Comparison of ENCODE assay signal across 8 mouse cellular contexts in genomic region chr19:61226401-61226927, GRCm38 (mm10). TPM values are rescaled to one million over a fixed set of nuclear protein-coding genes. Genes with fewer than 3 reads are reported as not detected.
A peak's percentile ranks its signal among the peaks of the same experiment; 100 is the strongest.
DNase-seq lines count a peak whose midpoint lies in the region; ATAC-seq and TF ChIP-seq lines count a peak whose summit lies in the region.

No protein-coding gene starts in this region.

- H3K9me3 ChIP-seq in forebrain, embryonic 12.5 days = peaks cover 4% of the 10 kb centered on the region; the same call in 1 of the 2 replicates
- H3K9me3 ChIP-seq in hindbrain, embryonic 13.5 days = 0 out of 2 replicates have a peak, but pooled peaks cover 3% of the 10 kb centered on the region

- H3K4me1 ChIP-seq in forebrain, embryonic 12.5 days = peaks cover 13% of the 10 kb centered on the region
- peaks cover 3% of the 10 kb centered on the region for H3K4me1 ChIP-seq in hindbrain, embryonic 13.5 days (replicated peaks)

- H3K4me2 ChIP-seq in forebrain, embryonic 12.5 days = peak overlapping the region; percentile 64
- H3K4me2 ChIP-seq in hindbrain, embryonic 13.5 days = peak overlapping the region; percentile 59

- peaks cover 7% of the 10 kb centered on the region for H3K27me3 ChIP-seq in Patski
- H3K27me3 ChIP-seq in forebrain, embryonic 12.5 days = peaks cover 16% of the 10 kb centered on the region; the same call in 1 of the 2 replicates
- no peaks in the 10 kb centered on the region for H3K27me3 ChIP-seq in hindbrain, embryonic 13.5 days

- DNase-seq in Patski (ENCODE audit: low read depth, low spot score) = peak; percentile 57
- peak; percentile 19 for DNase-seq in c-Kit-negative CD71-positive TER-119-positive erythroid progenitor cells, embryonic 14.5 days (ENCODE audit: low read depth, low spot score)
- DNase-seq in layer of hippocampus, postnatal 36 days = peak; percentile 73 to 75
- peak; percentile 54 for DNase-seq in lung, postnatal 14 days
- peak; percentile 81 for DNase-seq in retina, embryonic 14.5 days (ENCODE audit: low spot score)
- peak; percentile 45 for DNase-seq in urinary bladder, postnatal 10 days (ENCODE audit: low spot score)

- POLR2A ChIA-PET in Patski (lab: Charles Lee) = no interaction called here

- WGBS in forebrain, embryonic 12.5 days = 3% methylated on average over 69 of the region's 71 CpGs
- 2% methylated on average over 71 of the region's 71 CpGs for WGBS in hindbrain, embryonic 13.5 days

- H3K36me3 ChIP-seq in forebrain, embryonic 12.5 days (replicated peaks) = no peaks in the 10 kb centered on the region
- peaks cover 7% of the 10 kb centered on the region; the same call in 1 of the 2 replicates for H3K36me3 ChIP-seq in hindbrain, embryonic 13.5 days

- CTCF ChIA-PET in Patski (lab: Charles Lee) = no interaction called here

- peak overlapping the region; percentile 62 for H3K4me3 ChIP-seq in forebrain, embryonic 12.5 days (replicated peaks)
- H3K4me3 ChIP-seq in hindbrain, embryonic 13.5 days = peak overlapping the region; percentile 56

- TF ChIP-seq CTCF in Patski (IDR thresholded peaks at IDR 0.05) = no peak

- peak overlapping the region; percentile 83 for H3K27ac ChIP-seq in forebrain, embryonic 12.5 days
- peak overlapping the region; percentile 93 for H3K27ac ChIP-seq in hindbrain, embryonic 13.5 days

- in situ Hi-C loops in Patski (cut with MboI; ENCODE audit: low pct_unique_long_range_greater_than_20kb) = no loop called here

- 0 out of 2 replicates have a peak overlapping the region, but pooled peaks have one; percentile 8 for H3K9ac ChIP-seq in forebrain, embryonic 12.5 days
- H3K9ac ChIP-seq in hindbrain, embryonic 13.5 days = peak overlapping the region; percentile 59

- peak; percentile 28 for ATAC-seq in Patski
- ATAC-seq in forebrain, embryonic 12.5 days (ENCODE audit: low FRiP score) = peak; percentile 17
- peak; percentile 50 for ATAC-seq in hindbrain, embryonic 13.5 days (ENCODE audit: low FRiP score)

RNA-seq across cellular contexts. Expression of gene Csf2ra, which starts 1.8 kb away (rescaled TPM):
- polyA plus RNA-seq in Patski (2021) = 21.5 TPM
- 22.2 and 24.8 TPM in 2 replicates for polyA plus RNA-seq in forebrain, embryonic 12.5 days (2016; fragmentation: Nextera tagmentation; extraction: Ambion mirVana)
- 48.4 and 56.6 TPM in 2 replicates for polyA plus RNA-seq in hindbrain, embryonic 13.5 days (2015; fragmentation: Nextera tagmentation; extraction: Ambion mirVana)
- total RNA-seq in layer of hippocampus, postnatal 36 days (2021) = 10 to 100 TPM; 38.3 to 38.6 TPM

RNA-seq across cellular contexts. Expression of gene Gm6020, which starts 42.8 kb away (rescaled TPM):
- not detected for polyA plus RNA-seq in Patski (2021)
- polyA plus RNA-seq in forebrain, embryonic 12.5 days (2016; fragmentation: Nextera tagmentation; extraction: Ambion mirVana) = not detected in 2 replicates
- polyA plus RNA-seq in hindbrain, embryonic 13.5 days (2015; fragmentation: Nextera tagmentation; extraction: Ambion mirVana) = not detected in 2 replicates
- total RNA-seq in layer of hippocampus, postnatal 36 days (2021) = not detected

RNA-seq across cellular contexts. Expression of gene Gm7102, which starts 50.4 kb away (rescaled TPM):
- 0.32 TPM for polyA plus RNA-seq in Patski (2021)
- polyA plus RNA-seq in forebrain, embryonic 12.5 days (2016; fragmentation: Nextera tagmentation; extraction: Ambion mirVana) = 0.14 TPM in 1 of 2 replicates, not detected in the other
- 0.12 TPM in 1 of 2 replicates, not detected in the other for polyA plus RNA-seq in hindbrain, embryonic 13.5 days (2015; fragmentation: Nextera tagmentation; extraction: Ambion mirVana)
- not detected for total RNA-seq in layer of hippocampus, postnatal 36 days (2021)

Comparison
In these comparisons a context has a peak if more than half of its experiments do, and no peak if none do; other contexts are left out.
1. Peak in every context shown above with its lines: DNase-seq, ATAC-seq, H3K4me3 ChIP-seq and H3K27ac ChIP-seq.
2. DNase-seq: peak in every context shown above with its lines; median percentile 81 in retina, embryonic 14.5 days; 74 in layer of hippocampus, postnatal 36 days; 57 in Patski; 54 in lung, postnatal 14 days; 45 in urinary bladder, postnatal 10 days; 19 in c-Kit-negative CD71-positive TER-119-positive erythroid progenitor cells, embryonic 14.5 days.